Mouse (Mus musculus): ENCODE data around the gene Gab1. TPM values are rescaled to one million over a fixed set of nuclear protein-coding genes. Genes with fewer than 3 reads are reported as not detected.

Gab1 gene
- polyA plus RNA-seq, 1 experiment from 2014 or later = 14.9 TPM

GRCm38 (mm10) chr8:80798198-80798777 is 82.0 kb downstream of the Gab1 start:
- no peak for DNase-seq (ENCODE audit: low spot score)
- no peak for ATAC-seq (replicated peaks; ENCODE audit: low FRiP score, low read depth)
- H3K9ac ChIP-seq (ENCODE audit: low read depth, low read length) = no peak overlapping the region
- H3K27me3 ChIP-seq (ENCODE audit: insufficient read depth, low read length) = no peaks in the 10 kb centered on the region
- no peaks in the 10 kb centered on the region; the same call in 1 of the 2 replicates for H3K4me1 ChIP-seq (replicated peaks; ENCODE audit: insufficient read depth, low read length)
- no peak for TF ChIP-seq CTCF (IDR thresholded peaks at IDR 0.05; ENCODE audit: low read depth)
- no peak overlapping the region for H3K4me2 ChIP-seq (ENCODE audit: low read length)
- WGBS = 71% methylated on average over 7 of the region's 7 CpGs
- 0 out of 2 replicates have a peak overlapping the region, but pooled peaks have one; percentile 16 for H3K27ac ChIP-seq
- no peak overlapping the region for H3K4me3 ChIP-seq (replicated peaks; ENCODE audit: low read depth, low read length)
- no peaks in the 10 kb centered on the region for H3K36me3 ChIP-seq (ENCODE audit: insufficient read depth, low read length)
- H3K9me3 ChIP-seq (replicated peaks; ENCODE audit: low read length) = no peaks in the 10 kb centered on the region

- H3K4me3 ChIP-seq (replicated peaks; ENCODE audit: low read depth, low read length) = no peak overlapping the region
- H3K4me2 ChIP-seq (ENCODE audit: low read length) = no peak overlapping the region
- H3K27ac ChIP-seq = no peak overlapping the region
- no peak for ATAC-seq (replicated peaks; ENCODE audit: low FRiP score, low read depth)
- no peaks in the 10 kb centered on the region for H3K36me3 ChIP-seq (ENCODE audit: insufficient read depth, low read length)
- H3K9me3 ChIP-seq (replicated peaks; ENCODE audit: low read length) = no peaks in the 10 kb centered on the region
- DNase-seq (ENCODE audit: low spot score) = no peak
- H3K9ac ChIP-seq (ENCODE audit: low read depth, low read length) = no peak overlapping the region
- TF ChIP-seq CTCF (IDR thresholded peaks at IDR 0.05; ENCODE audit: low read depth) = no peak
- H3K4me1 ChIP-seq (replicated peaks; ENCODE audit: insufficient read depth, low read length) = no peaks in the 10 kb centered on the region
- no peaks in the 10 kb centered on the region for H3K27me3 ChIP-seq (ENCODE audit: insufficient read depth, low read length)
- WGBS = 64% methylated on average over 4 of the region's 4 CpGs
Observed at GRCm38 (mm10) chr8:80796070-80796469, 84.2 kb downstream of the Gab1 start.

- TF ChIP-seq CTCF (IDR thresholded peaks at IDR 0.05; ENCODE audit: low read depth) = no peak
- no peak for ATAC-seq (replicated peaks; ENCODE audit: low FRiP score, low read depth)
- Histone ChIP-seq H3K27ac (peak overlapping the region; percentile 6; the same call in 1 of the 2 replicates), H3K4me3 (replicated peaks; ENCODE audit: low read depth, low read length) (no peak overlapping the region), H3K9me3 (replicated peaks; ENCODE audit: low read length) (no peaks in the 10 kb centered on the region), H3K4me2 (ENCODE audit: low read length) (no peak overlapping the region), H3K4me1 (replicated peaks; ENCODE audit: insufficient read depth, low read length) (no peaks in the 10 kb centered on the region), H3K9ac (ENCODE audit: low read depth, low read length) (no peak overlapping the region), H3K36me3 (ENCODE audit: insufficient read depth, low read length) (no peaks in the 10 kb centered on the region), H3K27me3 (ENCODE audit: insufficient read depth, low read length) (no peaks in the 10 kb centered on the region)
- no peak for DNase-seq (ENCODE audit: low spot score)
- 76% methylated on average over 19 of the region's 19 CpGs for WGBS
Observed at GRCm38 (mm10) chr8:80794585-80795509, 85.5 kb downstream of the Gab1 start.

DNA sequence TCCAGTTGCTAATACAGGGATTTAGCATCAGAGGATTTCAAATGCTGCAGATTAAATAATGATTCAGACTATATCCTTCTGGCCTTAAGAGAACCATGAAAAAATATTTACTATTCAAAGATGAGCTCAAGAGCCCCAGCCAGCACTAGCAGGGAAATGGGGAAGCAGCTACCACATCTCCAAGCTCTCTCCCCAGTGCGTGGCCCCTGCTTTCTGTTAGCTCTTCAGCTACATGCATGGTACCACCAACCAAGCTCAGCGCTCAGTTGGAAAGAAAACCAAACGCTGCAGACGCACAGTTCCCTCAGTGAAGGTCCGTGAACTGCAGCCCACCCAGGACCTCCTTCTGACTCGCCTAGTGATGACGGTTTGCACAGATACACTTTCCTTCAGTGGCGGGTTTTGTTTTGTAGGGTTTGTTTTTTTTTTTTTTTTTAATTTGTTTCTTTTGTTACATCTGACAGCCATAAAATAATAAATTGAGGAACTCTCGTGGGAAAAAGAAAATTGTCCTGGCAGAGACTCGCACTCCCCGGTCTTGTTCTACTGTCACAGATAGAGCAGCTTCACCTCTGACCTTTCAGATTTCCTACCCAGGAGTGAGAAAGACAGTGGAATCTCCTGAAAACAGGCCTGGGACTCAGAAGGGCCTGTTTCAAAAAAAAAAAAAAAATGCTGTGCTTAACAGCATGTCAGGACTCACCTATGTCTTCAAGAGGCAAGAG is 86.4 kb downstream of the Gab1 start:
- H3K36me3 ChIP-seq (ENCODE audit: insufficient read depth, low read length) = no peaks in the 10 kb centered on the region; the same call in 1 of the 2 replicates
- no peak overlapping the region for H3K9ac ChIP-seq (ENCODE audit: low read depth, low read length)
- peak overlapping the region; percentile 52; the same call in 1 of the 2 replicates for H3K27ac ChIP-seq
- no peaks in the 10 kb centered on the region for H3K27me3 ChIP-seq (ENCODE audit: insufficient read depth, low read length)
- H3K4me2 ChIP-seq (ENCODE audit: low read length) = no peak overlapping the region
- ATAC-seq (replicated peaks; ENCODE audit: low FRiP score, low read depth) = no peak
- no peak for TF ChIP-seq CTCF (IDR thresholded peaks at IDR 0.05; ENCODE audit: low read depth)
- no peaks in the 10 kb centered on the region for H3K4me1 ChIP-seq (replicated peaks; ENCODE audit: insufficient read depth, low read length)
- no peak for DNase-seq (ENCODE audit: low spot score)
- no peak overlapping the region for H3K4me3 ChIP-seq (replicated peaks; ENCODE audit: low read depth, low read length)
- H3K9me3 ChIP-seq (replicated peaks; ENCODE audit: low read length) = no peaks in the 10 kb centered on the region
- 65% methylated on average over 11 of the region's 11 CpGs for WGBS

GRCm38 (mm10) chr8:80792214-80792613 is 88.1 kb downstream of the Gab1 start:
- H3K36me3 ChIP-seq (ENCODE audit: insufficient read depth, low read length) = peaks cover 13% of the 10 kb centered on the region
- no peaks in the 10 kb centered on the region for H3K9me3 ChIP-seq (replicated peaks; ENCODE audit: low read length)
- H3K27ac ChIP-seq = no peak overlapping the region
- no peak for ATAC-seq (replicated peaks; ENCODE audit: low FRiP score, low read depth)
- no peak overlapping the region for H3K9ac ChIP-seq (ENCODE audit: low read depth, low read length)
- no peaks in the 10 kb centered on the region for H3K27me3 ChIP-seq (ENCODE audit: insufficient read depth, low read length)
- no peak overlapping the region for H3K4me2 ChIP-seq (ENCODE audit: low read length)
- no peaks in the 10 kb centered on the region for H3K4me1 ChIP-seq (replicated peaks; ENCODE audit: insufficient read depth, low read length)
- DNase-seq (ENCODE audit: low spot score) = no peak
- no peak overlapping the region for H3K4me3 ChIP-seq (replicated peaks; ENCODE audit: low read depth, low read length)
- TF ChIP-seq CTCF (IDR thresholded peaks at IDR 0.05; ENCODE audit: low read depth) = peak; percentile 52
- WGBS = 89% methylated on average over 5 of the region's 5 CpGs

DNA sequence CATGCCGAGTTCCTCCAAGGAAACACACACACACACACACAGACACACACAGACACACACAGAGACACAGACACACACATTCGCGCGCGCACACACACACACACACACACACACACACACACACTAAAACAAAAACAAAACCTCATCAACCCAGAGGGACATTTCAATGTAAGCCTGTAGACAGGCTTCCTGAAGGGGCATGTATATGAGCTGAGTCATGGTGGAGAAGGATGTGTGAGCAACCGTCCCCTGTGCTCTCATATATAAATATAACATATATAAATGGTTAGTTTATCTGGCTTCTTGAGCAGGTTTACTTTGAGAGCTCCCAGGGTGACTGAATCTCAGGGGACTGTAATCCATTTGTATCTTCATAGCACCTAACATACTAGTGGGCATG is 91.0 kb downstream of the Gab1 start:
- H3K4me1 ChIP-seq (replicated peaks; ENCODE audit: insufficient read depth, low read length) = no peaks in the 10 kb centered on the region
- ATAC-seq (replicated peaks; ENCODE audit: low FRiP score, low read depth) (no peak), DNase-seq (ENCODE audit: low spot score) (no peak)
- H3K4me2 ChIP-seq (ENCODE audit: low read length) = no peak overlapping the region
- no peaks in the 10 kb centered on the region for H3K27me3 ChIP-seq (ENCODE audit: insufficient read depth, low read length)
- H3K4me3 ChIP-seq (replicated peaks; ENCODE audit: low read depth, low read length) = no peak overlapping the region
- H3K36me3 ChIP-seq (ENCODE audit: insufficient read depth, low read length) = peaks cover 19% of the 10 kb centered on the region
- H3K9ac ChIP-seq (ENCODE audit: low read depth, low read length) = no peak overlapping the region
- no peak for TF ChIP-seq CTCF (IDR thresholded peaks at IDR 0.05; ENCODE audit: low read depth)
- no peak overlapping the region for H3K27ac ChIP-seq
- no peaks in the 10 kb centered on the region for H3K9me3 ChIP-seq (replicated peaks; ENCODE audit: low read length)
- WGBS = 87% methylated on average over 6 of the region's 6 CpGs

Data from kidney, postnatal 0 days (tissue).